Mouse (Mus musculus): ENCODE data around the gene Ppp1ca. TPM values are rescaled to one million over a fixed set of nuclear protein-coding genes. Genes with fewer than 3 reads are reported as not detected.
A peak's percentile ranks its signal among the peaks of the same experiment; 100 is the strongest.

The Ppp1ca gene
- total RNA-seq, 2 experiments from 2014 or later = 392 to 530 TPM

- ATAC-seq (replicated peaks; ENCODE audit: low FRiP score, low TSS enrichment, poor library complexity, severe bottlenecking) = no peak
Observed at GRCm38 (mm10) chr19:4203148-4203547, 11.3 kb downstream of the Ppp1ca start.

GRCm38 (mm10) chr19:4203604-4204326 lies 11.9 kb downstream of the Ppp1ca start:
- no peak for ATAC-seq (replicated peaks; ENCODE audit: low FRiP score, low TSS enrichment, poor library complexity, severe bottlenecking)

- no peak for ATAC-seq (replicated peaks; ENCODE audit: low FRiP score, low TSS enrichment, poor library complexity, severe bottlenecking)
Observed at GRCm38 (mm10) chr19:4204889-4205288, 13.0 kb downstream of the Ppp1ca start.

- peak; percentile 67 for ATAC-seq (replicated peaks; ENCODE audit: low FRiP score, low TSS enrichment, poor library complexity, severe bottlenecking)
Observed at GRCm38 (mm10) chr19:4206971-4207370, 15.1 kb downstream of the Ppp1ca start.

- no peak for ATAC-seq (replicated peaks; ENCODE audit: low FRiP score, low TSS enrichment, poor library complexity, severe bottlenecking)
Observed at GRCm38 (mm10) chr19:4208563-4208962, 16.7 kb downstream of the Ppp1ca start.

GRCm38 (mm10) chr19:4211891-4212588 lies 20.2 kb downstream of the Ppp1ca start:
- ATAC-seq (replicated peaks; ENCODE audit: low FRiP score, low TSS enrichment, poor library complexity, severe bottlenecking) = no peak

GRCm38 (mm10) chr19:4213524-4213974 lies 21.7 kb downstream of the Ppp1ca start:
- ATAC-seq (replicated peaks; ENCODE audit: low FRiP score, low TSS enrichment, poor library complexity, severe bottlenecking) = no peak

- no peak for ATAC-seq (replicated peaks; ENCODE audit: low FRiP score, low TSS enrichment, poor library complexity, severe bottlenecking)
Observed at GRCm38 (mm10) chr19:4214071-4214770, 22.4 kb downstream of the Ppp1ca start, which contains the start of the genes Clcf1 and AC109138.7. Clcf1 (plus strand) TSS chr19:4214238. AC109138.7 (plus strand) TSS chr19:4214357.

- ATAC-seq (replicated peaks; ENCODE audit: low FRiP score, low TSS enrichment, poor library complexity, severe bottlenecking) = no peak
Observed at GRCm38 (mm10) chr19:4214771-4215450, 23.0 kb downstream of the Ppp1ca start.

- no peak for ATAC-seq (replicated peaks; ENCODE audit: low FRiP score, low TSS enrichment, poor library complexity, severe bottlenecking)
Observed at GRCm38 (mm10) chr19:4215451-4215840, 23.6 kb downstream of the Ppp1ca start.

- no peak for ATAC-seq (replicated peaks; ENCODE audit: low FRiP score, low TSS enrichment, poor library complexity, severe bottlenecking)
Observed at GRCm38 (mm10) chr19:4216041-4216685, 24.3 kb downstream of the Ppp1ca start.

- ATAC-seq (replicated peaks; ENCODE audit: low FRiP score, low TSS enrichment, poor library complexity, severe bottlenecking) = no peak
Observed at GRCm38 (mm10) chr19:4217140-4217539, 25.3 kb downstream of the Ppp1ca start.

- ATAC-seq (replicated peaks; ENCODE audit: low FRiP score, low TSS enrichment, poor library complexity, severe bottlenecking) = no peak
Observed at GRCm38 (mm10) chr19:4217855-4218254, 26.0 kb downstream of the Ppp1ca start.

GRCm38 (mm10) chr19:4218293-4218692 lies 26.4 kb downstream of the Ppp1ca start:
- no peak for ATAC-seq (replicated peaks; ENCODE audit: low FRiP score, low TSS enrichment, poor library complexity, severe bottlenecking)

GRCm38 (mm10) chr19:4218784-4219183 lies 26.9 kb downstream of the Ppp1ca start:
- no peak for ATAC-seq (replicated peaks; ENCODE audit: low FRiP score, low TSS enrichment, poor library complexity, severe bottlenecking)

GRCm38 (mm10) chr19:4219943-4220342 lies 28.1 kb downstream of the Ppp1ca start:
- ATAC-seq (replicated peaks; ENCODE audit: low FRiP score, low TSS enrichment, poor library complexity, severe bottlenecking) = no peak

- ATAC-seq (replicated peaks; ENCODE audit: low FRiP score, low TSS enrichment, poor library complexity, severe bottlenecking) = no peak
Observed at GRCm38 (mm10) chr19:4220416-4220815, 28.6 kb downstream of the Ppp1ca start.

- ATAC-seq (replicated peaks; ENCODE audit: low FRiP score, low TSS enrichment, poor library complexity, severe bottlenecking) = no peak
Observed at GRCm38 (mm10) chr19:4220957-4221743, 29.3 kb downstream of the Ppp1ca start.
